9 mouse cellular contexts compared by ENCODE assay signal in genomic region chr1:86618454-86619125, GRCm38 (mm10). TPM values are rescaled to one million over a fixed set of nuclear protein-coding genes. Genes with fewer than 3 reads are reported as not detected.
A peak's percentile ranks its signal among the peaks of the same experiment; 100 is the strongest.
DNase-seq lines count a peak whose midpoint lies in the region; ATAC-seq lines count a peak whose summit lies in the region.
"Had no signal": no experiment of that assay in that cellular context is flagged by ENCODE, and none has a peak within 500 bp of the region (broad histone marks: within the 10 kb centered on the region; RNA-seq: fewer than 3 reads in every experiment).

No protein-coding gene starts in this region.

- ATAC-seq in hindbrain, embryonic 12.5 days (ENCODE audit: low FRiP score): no peak
- 0 out of 2 replicates have a peak, but pooled peaks have one; percentile 46 for ATAC-seq in hindbrain, embryonic 13.5 days (ENCODE audit: low FRiP score)

- H3K4me2 ChIP-seq in hindbrain, embryonic 12.5 days (replicated peaks): no peak overlapping the region
- no peak overlapping the region for H3K4me2 ChIP-seq in hindbrain, embryonic 13.5 days
- H3K4me2 ChIP-seq: embryonic facial prominence, embryonic 12.5 days had no signal

- intact Hi-C loops in left cerebral cortex, postnatal 14 days (cut with DNase I): no loop called here

- H3K36me3 ChIP-seq in hindbrain, embryonic 10.5 days: no peaks in the 10 kb centered on the region
- H3K36me3 ChIP-seq in hindbrain, embryonic 12.5 days: no peaks in the 10 kb centered on the region
- no peaks in the 10 kb centered on the region for H3K36me3 ChIP-seq in hindbrain, embryonic 13.5 days
- H3K36me3 ChIP-seq: embryonic facial prominence, embryonic 12.5 days had no signal

- no peaks in the 10 kb centered on the region for H3K9me3 ChIP-seq in hindbrain, embryonic 10.5 days
- H3K9me3 ChIP-seq in hindbrain, embryonic 12.5 days (replicated peaks): no peaks in the 10 kb centered on the region
- no peaks in the 10 kb centered on the region for H3K9me3 ChIP-seq in hindbrain, embryonic 13.5 days
- H3K9me3 ChIP-seq: embryonic facial prominence, embryonic 12.5 days had no signal

- peak; percentile 40 for DNase-seq in hindbrain, embryonic 10.5 days (ENCODE audit: low spot score)
- peak; percentile 18 for DNase-seq in T-cell, adult 2 months (ENCODE audit: low spot score)
- DNase-seq in embryo, embryonic 10 days (ENCODE audit: low spot score): peak; percentile 90
- peak; percentile 82 to 92 for DNase-seq in left cerebral cortex, postnatal 14 days (ENCODE audit: low spot score in 2 of 2)
- DNase-seq in natural killer cell, adult 2 months (ENCODE audit: low spot score in 2 of 2): peak; percentile 16 to 48
- DNase-seq in thymus, postnatal 0 days (ENCODE audit: low spot score): peak; percentile 62

- 61% methylated on average over 10 of the region's 10 CpGs for WGBS in hindbrain, embryonic 10.5 days
- WGBS in hindbrain, embryonic 12.5 days: 59% methylated on average over 10 of the region's 10 CpGs
- 60% methylated on average over 10 of the region's 10 CpGs for WGBS in hindbrain, embryonic 13.5 days

- no peak overlapping the region for H3K9ac ChIP-seq in hindbrain, embryonic 12.5 days
- H3K9ac ChIP-seq in hindbrain, embryonic 13.5 days: no peak overlapping the region
- H3K9ac ChIP-seq: embryonic facial prominence, embryonic 12.5 days had no signal

- H3K4me1 ChIP-seq in hindbrain, embryonic 10.5 days (replicated peaks): 0 out of 2 replicates have a peak, but pooled peaks cover 6% of the 10 kb centered on the region
- no peaks in the 10 kb centered on the region for H3K4me1 ChIP-seq in hindbrain, embryonic 12.5 days
- 0 out of 2 replicates have a peak, but pooled peaks cover 3% of the 10 kb centered on the region for H3K4me1 ChIP-seq in hindbrain, embryonic 13.5 days (replicated peaks)
- H3K4me1 ChIP-seq: embryonic facial prominence, embryonic 12.5 days had no signal

- H3K27me3 ChIP-seq in hindbrain, embryonic 10.5 days (ENCODE audit: insufficient read depth, poor library complexity, severe bottlenecking): no peaks in the 10 kb centered on the region
- H3K27me3 ChIP-seq in hindbrain, embryonic 12.5 days: no peaks in the 10 kb centered on the region
- no peaks in the 10 kb centered on the region for H3K27me3 ChIP-seq in hindbrain, embryonic 13.5 days
- H3K27me3 ChIP-seq: embryonic facial prominence, embryonic 12.5 days had no signal

- no peak overlapping the region for H3K27ac ChIP-seq in hindbrain, embryonic 10.5 days
- H3K27ac ChIP-seq in hindbrain, embryonic 12.5 days: no peak overlapping the region
- H3K27ac ChIP-seq in hindbrain, embryonic 13.5 days: no peak overlapping the region
- H3K27ac ChIP-seq: embryonic facial prominence, embryonic 12.5 days had no signal

- H3K4me3 ChIP-seq in hindbrain, embryonic 10.5 days: no peak overlapping the region
- no peak overlapping the region for H3K4me3 ChIP-seq in hindbrain, embryonic 12.5 days
- no peak overlapping the region for H3K4me3 ChIP-seq in hindbrain, embryonic 13.5 days
- H3K4me3 ChIP-seq: embryonic facial prominence, embryonic 12.5 days had no signal

RNA-seq across cellular contexts. Expression of gene Cops7b, which starts 35.9 kb away (rescaled TPM):
- polyA plus RNA-seq in hindbrain, embryonic 10.5 days (2016; fragmentation: Nextera tagmentation; extraction: Ambion mirVana): 76.2 and 82.4 TPM in 2 replicates
- 60.2 and 60.6 TPM in 2 replicates for polyA plus RNA-seq in hindbrain, embryonic 12.5 days (2016; fragmentation: Nextera tagmentation; extraction: Ambion mirVana)
- polyA plus RNA-seq in hindbrain, embryonic 13.5 days (2015; fragmentation: Nextera tagmentation; extraction: Ambion mirVana): 62.8 and 65.0 TPM in 2 replicates
- 10 to 100 TPM; 24.8 to 28.7 TPM for total RNA-seq in left cerebral cortex, postnatal 14 days (2021)
- polyA plus RNA-seq in thymus, postnatal 0 days (2015; fragmentation: Nextera tagmentation; extraction: Ambion mirVana): 35.2 and 36.5 TPM in 2 replicates

RNA-seq across cellular contexts. Expression of gene Pde6d, which starts 36.2 kb away (rescaled TPM):
- 75.1 and 87.1 TPM in 2 replicates for polyA plus RNA-seq in hindbrain, embryonic 10.5 days (2016; fragmentation: Nextera tagmentation; extraction: Ambion mirVana)
- polyA plus RNA-seq in hindbrain, embryonic 12.5 days (2016; fragmentation: Nextera tagmentation; extraction: Ambion mirVana): 93.7 and 100 TPM in 2 replicates
- 92.7 and 97.5 TPM in 2 replicates for polyA plus RNA-seq in hindbrain, embryonic 13.5 days (2015; fragmentation: Nextera tagmentation; extraction: Ambion mirVana)
- total RNA-seq in left cerebral cortex, postnatal 14 days (2021): 10 to 100 TPM; 60.5 to 63.2 TPM
- polyA plus RNA-seq in thymus, postnatal 0 days (2015; fragmentation: Nextera tagmentation; extraction: Ambion mirVana): 52.2 and 55.4 TPM in 2 replicates

RNA-seq across cellular contexts. Expression of gene Nppc, which starts 51.8 kb away (rescaled TPM):
- 12.9 and 19.8 TPM in 2 replicates for polyA plus RNA-seq in hindbrain, embryonic 10.5 days (2016; fragmentation: Nextera tagmentation; extraction: Ambion mirVana)
- 14.7 and 16.0 TPM in 2 replicates for polyA plus RNA-seq in hindbrain, embryonic 12.5 days (2016; fragmentation: Nextera tagmentation; extraction: Ambion mirVana)
- polyA plus RNA-seq in hindbrain, embryonic 13.5 days (2015; fragmentation: Nextera tagmentation; extraction: Ambion mirVana): 16.1 and 25.0 TPM in 2 replicates
- total RNA-seq in left cerebral cortex, postnatal 14 days (2021): 10 to 100 TPM; 12.5 to 15.0 TPM
- polyA plus RNA-seq in thymus, postnatal 0 days (2015; fragmentation: Nextera tagmentation; extraction: Ambion mirVana): 0.93 and 1.1 TPM in 2 replicates

Comparison
In these comparisons a context has a peak if more than half of its experiments do, and no peak if none do; other contexts are left out.
1. DNase-seq: peak in every context shown above with its lines; median percentile 90 in embryo, embryonic 10 days; 87 in left cerebral cortex, postnatal 14 days; 62 in thymus, postnatal 0 days; 40 in hindbrain, embryonic 10.5 days; 32 in natural killer cell, adult 2 months; 18 in T-cell, adult 2 months.